Mouse (Mus musculus) subcutaneous adipose tissue, adult 2 months (tissue): ENCODE measurements around the gene Kcnj14. TPM values are rescaled to one million over a fixed set of nuclear protein-coding genes. Genes with fewer than 3 reads are reported as not detected.

Experiments
- polyA plus RNA-seq: library from polyadenylated mRNA; depleted of rRNA; stranded (reverse); fragments of >200 nt; gene quantifications from 2 replicates; pipeline ENCODE4 v1.2.3, GENCODE M21; 2012; ENCODE audit warnings: low replicate concordance; rRNA removed

Kcnj14 gene
- 4.8 and 23.1 TPM in 2 replicates for polyA plus RNA-seq

DNA sequence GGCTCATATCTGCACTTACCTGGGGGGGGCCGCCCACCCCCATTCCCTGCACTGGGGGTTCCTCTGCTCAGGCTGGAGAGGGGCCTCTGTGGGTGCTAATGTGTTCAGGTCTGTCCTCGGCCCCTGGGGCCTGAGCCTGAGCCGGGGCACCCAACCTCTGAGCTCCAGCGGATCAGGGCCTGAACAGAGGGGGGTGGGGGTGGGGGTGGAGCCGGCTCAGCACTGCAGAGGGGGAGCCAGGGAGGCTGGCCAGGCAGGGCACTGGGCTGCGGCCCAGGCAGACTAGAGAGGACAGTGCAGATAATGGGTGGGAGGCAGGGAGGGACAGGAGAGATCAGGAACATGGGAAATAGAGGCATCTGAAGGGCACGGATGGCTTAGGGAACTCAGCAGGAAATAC, at the start of gene Kcnj14:
Kcnj14 (minus strand) TSS at position 185 of the 400 bp plus-strand sequence.

DNA sequence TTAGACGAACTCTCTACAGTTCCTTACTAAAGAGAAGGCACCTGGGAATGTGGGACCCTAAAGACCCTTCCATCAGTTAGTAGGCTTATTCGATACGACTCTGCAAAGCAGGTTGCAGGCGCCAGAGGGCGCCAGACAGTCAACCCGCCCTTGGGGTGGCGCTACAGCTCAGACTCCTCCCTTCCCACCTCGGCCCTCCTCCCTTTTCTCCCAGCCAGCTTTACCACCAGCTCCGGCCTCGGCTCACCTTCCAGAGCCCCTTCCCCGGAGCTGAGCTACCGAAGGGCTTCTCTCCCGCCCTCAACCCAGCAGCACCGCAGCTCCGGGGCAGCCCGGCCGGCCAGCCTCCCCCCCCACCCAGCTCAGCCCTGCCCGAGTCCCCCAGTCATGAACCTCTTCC, 48.0 kb upstream of the Kcnj14 start, which contains the start of gene Kdelr1:
Kdelr1 (plus strand) TSS at position 149 of the 400 bp plus-strand sequence.

DNA sequence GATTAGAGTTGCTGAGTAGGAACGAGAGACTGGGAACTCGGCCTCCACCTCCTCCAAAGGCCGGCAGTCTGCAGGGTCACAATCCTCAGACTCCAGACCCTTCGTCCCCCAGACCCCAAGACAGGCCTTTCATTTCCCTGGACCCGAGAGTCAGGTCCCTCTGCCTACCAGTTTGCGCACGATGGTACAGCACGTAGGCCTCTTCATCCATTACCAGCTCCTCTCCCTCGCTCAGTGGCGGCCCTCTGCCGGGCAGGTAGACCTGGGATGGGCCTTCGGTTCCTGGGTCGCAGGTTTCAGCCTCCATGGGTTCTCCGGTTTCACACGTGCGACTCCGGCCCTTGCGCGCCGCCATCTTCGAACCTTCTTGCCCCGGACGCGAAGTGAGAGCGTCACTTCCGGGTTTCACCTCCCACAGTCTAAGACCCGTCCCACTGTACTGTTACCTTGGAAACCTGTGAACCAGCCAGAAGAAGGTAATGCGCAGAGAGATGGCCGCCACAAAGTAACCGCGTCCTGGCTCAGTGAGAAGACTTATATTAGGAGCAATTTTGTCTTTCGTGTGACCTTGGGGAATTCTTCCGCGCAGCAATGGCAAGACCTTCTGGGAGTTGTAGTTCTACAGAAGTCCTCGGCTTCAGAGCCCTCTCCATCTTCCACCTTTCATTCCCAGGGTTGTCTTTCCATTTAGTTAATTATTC, 6.0 kb upstream of the Kcnj14 start, which contains the start of gene Grwd1:
Grwd1 (minus strand) TSS at position 518 of the 701 bp plus-strand sequence.

DNA sequence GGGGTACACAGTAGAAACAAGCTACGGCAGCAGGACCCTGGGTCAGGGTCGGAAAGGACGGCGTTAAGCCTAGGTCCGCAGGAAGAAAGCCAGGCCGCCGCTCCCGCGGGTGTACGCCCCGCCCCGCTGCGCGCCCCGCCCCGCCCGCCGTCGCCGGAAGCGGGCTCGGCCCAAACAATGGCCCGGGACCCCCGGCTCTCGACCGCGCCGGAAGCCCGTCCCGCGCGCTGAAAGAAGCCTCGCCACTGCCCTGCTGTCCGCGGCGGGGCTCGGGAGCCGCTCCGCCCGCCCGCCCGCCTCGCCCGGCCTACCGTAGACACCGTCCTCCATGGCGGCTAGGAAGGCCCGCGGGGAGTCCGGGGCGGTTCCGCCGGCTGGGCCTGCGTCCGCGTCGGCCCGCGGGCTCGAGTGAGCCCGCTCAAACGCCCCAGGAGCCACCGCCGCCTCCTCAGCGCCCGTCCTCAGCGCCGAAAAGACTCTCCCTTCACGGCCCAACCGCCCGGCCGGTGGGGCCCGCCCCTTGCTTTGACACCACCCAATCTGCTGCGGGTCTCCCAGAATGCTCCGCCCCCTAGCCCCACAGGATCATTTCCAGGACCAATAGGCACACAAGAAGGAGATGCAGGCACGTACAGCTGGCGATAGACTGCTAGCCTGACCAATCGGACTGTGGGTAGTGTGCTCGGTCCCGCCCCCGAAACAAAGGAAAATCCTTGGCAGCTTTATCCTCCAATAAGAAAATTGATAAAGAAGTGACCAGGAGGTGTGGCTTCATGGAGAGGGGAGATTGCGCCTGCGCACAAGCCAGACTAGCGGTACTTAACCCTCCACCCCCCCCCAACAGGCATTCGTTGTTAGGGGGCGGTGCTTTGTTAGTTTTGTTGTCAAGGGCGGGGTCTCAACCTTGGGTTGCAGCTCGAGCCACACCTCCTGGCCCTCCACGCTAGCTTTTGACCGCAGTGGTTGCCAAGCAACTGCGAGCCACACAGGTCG, 10.5 kb downstream of the Kcnj14 start, which contains the start of gene Cyth2:
Cyth2 (minus strand) TSS at position 795 of the 993 bp plus-strand sequence.

DNA sequence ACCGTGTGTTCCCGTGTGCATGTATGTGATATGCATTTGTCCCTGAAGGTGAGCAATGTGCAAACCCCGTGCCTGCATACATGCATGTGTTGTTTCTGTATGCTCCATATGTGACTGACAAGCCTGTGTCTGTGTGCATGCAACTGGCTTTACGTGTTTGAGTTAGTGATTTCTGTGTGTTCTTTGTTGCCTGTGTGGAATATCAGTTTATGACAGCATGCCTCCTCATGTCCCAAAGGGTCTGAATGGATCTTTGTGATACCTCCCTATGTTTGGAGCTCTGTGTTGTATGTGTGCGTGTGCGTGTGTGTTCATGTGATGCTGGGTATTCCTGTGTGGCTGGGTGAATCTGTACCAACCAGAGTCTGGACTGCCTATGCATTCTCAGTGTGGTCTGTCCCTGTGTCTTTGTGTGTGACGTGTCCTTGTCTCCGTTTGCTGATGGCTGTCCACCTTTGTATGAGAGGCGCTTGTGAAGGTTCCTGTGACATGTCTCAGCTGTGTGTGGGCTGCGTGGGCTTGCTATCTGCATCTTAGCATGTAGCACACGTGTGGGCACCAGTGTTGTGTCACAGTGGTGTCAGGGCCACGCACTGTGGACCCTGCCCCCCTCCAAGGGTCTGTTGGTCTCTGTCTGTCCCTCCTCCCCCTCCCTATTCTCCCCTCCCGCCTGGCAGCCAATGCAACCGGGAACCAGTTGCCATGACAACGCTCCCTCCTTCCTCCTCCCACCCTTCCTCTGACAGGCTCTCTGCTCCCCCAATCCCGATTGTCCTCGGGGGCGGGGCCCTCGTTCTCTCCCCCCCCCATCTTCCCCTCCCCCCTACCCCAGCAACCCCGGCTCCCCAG, 39.8 kb downstream of the Kcnj14 start, which contains the start of gene Sult2b1:
Sult2b1 (minus strand) TSS at position 146 of the 849 bp plus-strand sequence.

DNA sequence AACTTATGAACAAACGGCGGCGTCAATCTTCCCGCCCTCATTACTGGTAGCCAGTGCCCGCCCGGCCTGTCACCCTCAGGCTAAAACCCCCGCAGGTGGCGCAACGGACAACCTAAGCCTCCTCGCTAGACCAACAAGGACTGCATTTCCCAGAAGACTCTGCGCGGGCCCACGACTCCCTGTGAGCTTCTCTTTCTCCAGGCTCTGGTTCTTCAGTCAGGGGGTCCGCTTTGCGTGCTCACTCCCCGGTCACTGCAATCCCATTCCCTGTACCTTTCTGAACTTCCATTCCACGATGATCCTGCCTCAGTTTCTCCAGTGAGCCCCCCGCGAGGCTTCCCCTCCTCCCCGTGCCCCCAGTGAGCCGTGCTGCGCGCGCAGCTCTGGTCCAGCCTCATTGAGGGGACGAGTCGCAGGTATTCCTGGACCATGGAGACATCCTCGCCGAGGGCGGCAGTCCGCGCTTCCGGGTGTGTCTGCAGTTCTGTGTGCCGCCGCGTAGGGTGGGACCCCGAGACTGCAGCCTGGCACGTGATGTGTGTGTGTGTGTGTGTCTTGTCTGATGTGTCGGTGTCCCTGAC, 41.0 kb downstream of the Kcnj14 start, which contains the start of gene Lmtk3:
Lmtk3 (plus strand) TSS at position 228 of the 581 bp plus-strand sequence.

Other genes starting within 250 kb of the Kcnj14 start
- gene Fgf21, start 209.3 kb downstream of the Kcnj14 start, polyA plus RNA-seq = 0.78 and 1.8 TPM in 2 replicates
- gene Fut1, start 207.5 kb downstream of the Kcnj14 start, polyA plus RNA-seq = 0.07 and 0.24 TPM in 2 replicates
- gene Izumo1, start 203.0 kb downstream of the Kcnj14 start, polyA plus RNA-seq = 0.41 and 1.0 TPM in 2 replicates
- 38.6 and 65.4 TPM in 2 replicates for gene Rasip1, start 197.3 kb downstream of the Kcnj14 start, polyA plus RNA-seq
- gene Mamstr, start 184.8 kb downstream of the Kcnj14 start, polyA plus RNA-seq = 7.2 and 11.2 TPM in 2 replicates
- gene Fut2, start 158.4 kb downstream of the Kcnj14 start, polyA plus RNA-seq = 0.03 and 21.7 TPM in 2 replicates
- not detected in 2 replicates for gene Ntn5, start 140.8 kb downstream of the Kcnj14 start, polyA plus RNA-seq
- gene Sec1, start 130.4 kb downstream of the Kcnj14 start, polyA plus RNA-seq = 0.23 and 0.30 TPM in 2 replicates
- 17.8 and 42.8 TPM in 2 replicates for gene Car11, start 124.9 kb downstream of the Kcnj14 start, polyA plus RNA-seq
- gene Dbp, start 119.7 kb downstream of the Kcnj14 start, polyA plus RNA-seq = 63.6 and 77.9 TPM in 2 replicates
- gene Rpl18, start 109.3 kb downstream of the Kcnj14 start, polyA plus RNA-seq = 753 and 1,942 TPM in 2 replicates
- 36.9 and 48.7 TPM in 2 replicates for gene Sphk2, start 106.8 kb downstream of the Kcnj14 start, polyA plus RNA-seq
- gene Fam83e, start 103.6 kb downstream of the Kcnj14 start, polyA plus RNA-seq = 0.42 and 0.51 TPM in 2 replicates
- not detected in 2 replicates for gene Spaca4, start 99.0 kb downstream of the Kcnj14 start, polyA plus RNA-seq
- gene Lmtk3, start 41.0 kb downstream of the Kcnj14 start, polyA plus RNA-seq = 0.63 and 25.3 TPM in 2 replicates
- 0.23 and 2.8 TPM in 2 replicates for gene Sult2b1, start 40.1 kb downstream of the Kcnj14 start, polyA plus RNA-seq
- 51.8 and 57.9 TPM in 2 replicates for gene Cyth2, start 10.2 kb downstream of the Kcnj14 start, polyA plus RNA-seq
- gene Grwd1, start 6.2 kb upstream of the Kcnj14 start, polyA plus RNA-seq = 14.7 and 32.7 TPM in 2 replicates
- gene Kdelr1, start 48.0 kb upstream of the Kcnj14 start, polyA plus RNA-seq = 371 and 393 TPM in 2 replicates
- gene Grin2d, start 53.6 kb upstream of the Kcnj14 start, polyA plus RNA-seq = 1.1 and 6.1 TPM in 2 replicates
- 0.19 TPM in 1 of 2 replicates, not detected in the other for gene Syngr4, start 71.9 kb upstream of the Kcnj14 start, polyA plus RNA-seq
- 85.1 and 137 TPM in 2 replicates for gene Tmem143, start 72.2 kb upstream of the Kcnj14 start, polyA plus RNA-seq
- 179 and 360 TPM in 2 replicates for gene Emp3, start 96.6 kb upstream of the Kcnj14 start, polyA plus RNA-seq
- 4.2 and 9.5 TPM in 2 replicates for gene Ccdc114, start 99.3 kb upstream of the Kcnj14 start, polyA plus RNA-seq
- gene Abcc6, start 205.5 kb upstream of the Kcnj14 start, polyA plus RNA-seq = 0.23 and 0.82 TPM in 2 replicates
- 64.3 and 77.7 TPM in 2 replicates for gene Nomo1, start 208.9 kb upstream of the Kcnj14 start, polyA plus RNA-seq